Mouse (Mus musculus): ENCODE data around the gene Cacna1d.

- TF ChIP-seq MEF2A (IDR thresholded peaks at IDR 0.05; ENCODE audit: extremely low read depth, insufficient replicate concordance, low read depth, low read length, poor library complexity, severe bottlenecking) (no peak), HCFC1 (IDR thresholded peaks at IDR 0.05; ENCODE audit: low read depth, low read length) (no peak), MAX (IDR thresholded peaks at IDR 0.05; ENCODE audit: low read length) (no peak), EP300 (IDR thresholded peaks at IDR 0.05; ENCODE audit: low read depth in 1 of 2, low read length in 2 of 2) (no peak), ZNF384 (IDR thresholded peaks at IDR 0.05; ENCODE audit: low read depth, low read length) (no peak), TBP (IDR thresholded peaks at IDR 0.05; ENCODE audit: low read depth, low read length) (no peak)
These were observed 141.0 kb downstream of the Cacna1d start for GRCm38 (mm10) chr14:30350285-30350684.

Data from MEL (cell line).